Mouse (Mus musculus) liver, embryonic 14.5 days (tissue): ENCODE data around the gene Asic5.

Experiments
- CTCF ChIP-seq: IDR thresholded peaks from 2 replicates; pipeline ENCODE4 v1.5.1; 2016; ENCODE audit warnings: antibody characterized with exemption, low read depth, control low read depth
- EP300 ChIP-seq: IDR thresholded peaks from 2 replicates; pipeline ENCODE4 v1.6.1; 2016; ENCODE audit warnings: antibody characterized with exemption, low read depth

GRCm38 (mm10) chr3:81983120-81983895 lies 1.2 kb downstream of the Asic5 start:
- TF ChIP-seq CTCF (no peak), EP300 (no peak)
